In the genomic region with DNA sequence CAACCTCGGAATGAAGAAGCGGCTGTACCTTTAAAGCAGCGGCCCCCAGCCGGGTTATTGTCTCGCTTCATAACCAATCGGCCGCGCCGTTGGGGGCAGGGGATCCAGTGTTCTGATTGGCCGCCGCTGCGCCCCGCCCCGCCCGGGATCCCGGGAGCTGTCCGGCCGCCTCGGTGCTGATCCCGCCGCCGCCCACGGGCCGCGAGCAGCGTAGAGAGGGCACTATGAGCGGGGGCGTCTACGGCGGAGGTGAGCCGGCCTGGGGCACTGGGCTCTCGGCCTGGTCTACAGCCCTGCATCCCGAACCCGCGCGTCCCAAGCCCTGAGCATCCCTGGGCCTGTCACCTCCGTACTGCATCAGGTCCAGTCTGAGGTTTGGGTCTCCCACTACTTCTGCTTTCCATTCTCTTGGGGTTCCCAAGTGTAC, we compare ENCODE assay signal across 7 mouse cellular contexts. TPM values are rescaled to one million over a fixed set of nuclear protein-coding genes. Genes with fewer than 3 reads are reported as not detected.
A peak's percentile ranks its signal among the peaks of the same experiment; 100 is the strongest.
DNase-seq lines count a peak whose midpoint lies in the region; ATAC-seq lines count a peak whose summit lies in the region.

A gene (plus strand): TSS at position 107 of the 427 bp plus-strand sequence.

- peaks cover 21% of the 10 kb centered on the region for H3K27me3 ChIP-seq in intestine, embryonic 15.5 days (replicated peaks)

- no peak within 1 kb of the TSS for H3K9ac ChIP-seq in intestine, embryonic 15.5 days

- no peaks in the 10 kb centered on the region for H3K9me3 ChIP-seq in intestine, embryonic 15.5 days

- intact Hi-C loops in left cerebral cortex, postnatal 14 days (cut with DNase I), result no loop called here

- H3K27ac ChIP-seq in intestine, embryonic 15.5 days, result no peak within 1 kb of the TSS

- H3K4me2 ChIP-seq in intestine, embryonic 15.5 days (replicated peaks), result peak within 1 kb of the TSS; percentile 54

- under 1% methylated on average over 37 of the region's 37 CpGs for WGBS in intestine, embryonic 15.5 days

- peak within 1 kb of the TSS; percentile 18 for H3K4me3 ChIP-seq in intestine, embryonic 15.5 days (replicated peaks)

- ATAC-seq in intestine, embryonic 15.5 days, result peak; percentile 83
- ATAC-seq in megakaryocyte progenitor cell, adult 5-6 weeks (replicated peaks; ENCODE audit: poor library complexity), result peak; percentile 95

- no peaks in the 10 kb centered on the region for H3K4me1 ChIP-seq in intestine, embryonic 15.5 days (replicated peaks)

- no peaks in the 10 kb centered on the region for H3K36me3 ChIP-seq in intestine, embryonic 15.5 days

- DNase-seq in adrenal gland, postnatal 10 days, result peak; percentile 90
- peak; percentile 97 to 99 for DNase-seq in cerebellum, postnatal 25 days
- peak; percentile 80 to 85 for DNase-seq in frontal cortex, postnatal 25 days (ENCODE audit: low spot score in 2 of 2)
- DNase-seq in left cerebral cortex, postnatal 14 days (ENCODE audit: low spot score in 2 of 2), result peak; percentile 91 to 92
- peak; percentile 93 for DNase-seq in right cerebral cortex, postnatal 14 days

RNA-seq across cellular contexts. Expression of the gene that starts here (rescaled TPM):
- 1 to 10 TPM; 3.2 to 4.6 TPM for total RNA-seq in adrenal gland, postnatal 10 days (2021)
- polyA plus RNA-seq in intestine, embryonic 15.5 days (2015; fragmentation: Nextera tagmentation; extraction: Ambion mirVana), result 4.5 and 6.0 TPM in 2 replicates
- total RNA-seq in left cerebral cortex, postnatal 14 days (2021), result 100 to 1,000 TPM; 126 to 139 TPM
- total RNA-seq in megakaryocyte progenitor cell, adult 5-6 weeks (2015), result not detected in 2 replicates
- not detected in 2 replicates for total RNA-seq in megakaryocyte progenitor cell, adult 5-6 weeks (2017)

Comparison
In these comparisons a context has a peak if more than half of its experiments do, and no peak if none do; other contexts are left out.
1. RNA of the gene that starts here (total RNA-seq): 126 to 139 TPM in left cerebral cortex, postnatal 14 days; 3.2 to 4.6 TPM in adrenal gland, postnatal 10 days and not detected in megakaryocyte progenitor cell, adult 5-6 weeks; every median in the first group is over 10 times any median in the second.
2. Peak in ATAC-seq in megakaryocyte progenitor cell, adult 5-6 weeks; RNA of the gene not detected or under 1 TPM.
3. Peak in every context shown above with its lines, with median percentiles within 50 percentile points of each other: DNase-seq.